Mouse (Mus musculus) E14TG2a.4 (cell line): ENCODE measurements at regions not wholly inside any gene's neighbourhood (a gene's known extent, or its start where the extent isn't known, plus 50 kb on each side); places are given as distances from the start of the nearest gene placed in this dataset.

Experiments used
- CTCF ChIP-seq: conservative IDR thresholded peaks from 2 replicates; pipeline ENCODE4 v1.5.1; 2014; ENCODE audit warnings: low read length
- NANOG ChIP-seq: IDR thresholded peaks from 2 replicates; pipeline ENCODE4 v1.6.1; 2014; ENCODE audit warnings: borderline replicate concordance, low read length, mixed read lengths
- POU5F1 ChIP-seq: IDR thresholded peaks from 2 replicates; pipeline ENCODE4 v1.6.1; 2014; ENCODE audit warnings: low read length, borderline replicate concordance

DNA sequence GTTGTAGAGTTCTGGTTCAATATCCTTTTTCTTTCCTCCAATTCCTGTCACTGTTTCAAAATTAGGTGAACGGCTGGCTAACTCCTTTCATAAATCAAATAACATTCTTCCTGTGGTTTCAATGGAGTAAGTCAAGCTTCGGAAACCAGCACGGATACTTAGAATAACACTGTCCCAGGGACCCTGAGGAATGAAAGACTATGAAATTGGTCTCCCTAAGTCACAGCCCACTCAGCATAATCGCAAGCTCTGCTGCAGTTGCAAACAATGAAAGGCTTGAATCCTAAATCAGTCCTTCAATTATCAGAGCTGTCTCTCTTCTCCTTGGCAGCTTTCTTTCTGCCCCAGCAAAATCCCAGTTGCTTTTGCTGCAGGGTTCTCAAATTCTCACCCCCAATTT lies 475.8 kb downstream of the Rps29 start:
- TF ChIP-seq CTCF, result no peak
- TF ChIP-seq NANOG, result no peak
- no peak for TF ChIP-seq POU5F1
